Mouse (Mus musculus) liver, embryonic 15.5 days (tissue): ENCODE results near the gene Gm20388. TPM values are rescaled to one million over a fixed set of nuclear protein-coding genes. Genes with fewer than 3 reads are reported as not detected.

Experiments used
- ATAC-seq: fragments of 200-750 bp; cut with Nextera tagmentation; 2 replicates; pipeline ENCODE4 v1.8.0; 2017; ENCODE audit warnings: moderate number of reproducible peaks, mild to moderate bottlenecking, moderate library complexity; ENCODE audit not compliant: insufficient read depth
- H3K27ac ChIP-seq: fragments of 300-500 bp; sonication (generic); replicated peaks from 2 replicates; pipeline ENCODE4 v1.5.1; 2015; ENCODE audit warnings: mild to moderate bottlenecking, inconsistent platforms
- H3K27me3 ChIP-seq: fragments of 300-500 bp; sonication (generic); 2 replicates; pipeline ENCODE4 v1.6.1; 2015; ENCODE audit warnings: mild to moderate bottlenecking, inconsistent platforms
- H3K36me3 ChIP-seq: fragments of 300-500 bp; sonication (generic); replicated peaks from 2 replicates; pipeline ENCODE4 v1.6.1; 2015; ENCODE audit warnings: moderate library complexity, mild to moderate bottlenecking, inconsistent platforms
- H3K4me1 ChIP-seq: fragments of 300-500 bp; sonication (generic); replicated peaks from 2 replicates; pipeline ENCODE4 v1.6.1; 2015; ENCODE audit warnings: inconsistent platforms
- H3K4me2 ChIP-seq: fragments of 300-500 bp; sonication (generic); 2 replicates; pipeline ENCODE4 v1.6.1; 2015; ENCODE audit warnings: moderate library complexity, mild to moderate bottlenecking, inconsistent platforms
- H3K4me3 ChIP-seq: fragments of 300-500 bp; sonication (generic); replicated peaks from 2 replicates; pipeline ENCODE4 v1.5.1; 2015; ENCODE audit warnings: mild to moderate bottlenecking, inconsistent platforms
- H3K9ac ChIP-seq: fragments of 300-500 bp; sonication (generic); 2 replicates; pipeline ENCODE4 v1.6.1; 2015; ENCODE audit warnings: moderate library complexity, mild to moderate bottlenecking, inconsistent platforms
- H3K9me3 ChIP-seq: fragments of 300-500 bp; sonication (generic); replicated peaks from 2 replicates; pipeline ENCODE4 v1.6.1; 2016; ENCODE audit warnings: inconsistent platforms
- WGBS: fragments of 180-500 bp; shearing (Covaris S2); methylation state at CpG from one replicate; pipeline ENCODE4 v1.1.7; 2015; ENCODE audit warnings: mixed read lengths; ENCODE audit not compliant: insufficient replicate concordance; 5-methylcytosine and 5-hydroxymethylcytosine counted together
- polyA plus RNA-seq: library from polyadenylated mRNA; unstranded; fragments of >200 nt; fragmentation: Nextera tagmentation; extraction: Ambion mirVana; gene quantifications from 2 replicates; pipeline ENCODE4 v1.2.1, GENCODE M21; 2015

Gene Gm20388
- polyA plus RNA-seq, 1 experiment from 2014 or later = not detected

- no peaks in the 10 kb centered on the region for H3K36me3 ChIP-seq
- H3K4me3 ChIP-seq = no peak overlapping the region
- no peaks in the 10 kb centered on the region for H3K27me3 ChIP-seq
- 66% methylated on average over 12 of the region's 12 CpGs for WGBS
- no peak for ATAC-seq
- no peak overlapping the region for H3K9ac ChIP-seq
- peaks cover 40% of the 10 kb centered on the region for H3K4me1 ChIP-seq
- no peak overlapping the region for H3K4me2 ChIP-seq
- H3K27ac ChIP-seq = no peak overlapping the region
- no peaks in the 10 kb centered on the region for H3K9me3 ChIP-seq
These were observed 4372.4 kb downstream of the Gm20388 start for GRCm38 (mm10) chr8:124282878-124283630.

- Histone ChIP-seq H3K36me3 (no peaks in the 10 kb centered on the region), H3K9ac (no peak overlapping the region), H3K4me1 (peaks cover 32% of the 10 kb centered on the region), H3K4me2 (no peak overlapping the region), H3K27me3 (no peaks in the 10 kb centered on the region), H3K27ac (no peak overlapping the region), H3K9me3 (no peaks in the 10 kb centered on the region), H3K4me3 (no peak overlapping the region)
- WGBS = 57% methylated on average over 11 of the region's 11 CpGs
- ATAC-seq = no peak
These were observed 4373.1 kb downstream of the Gm20388 start for GRCm38 (mm10) chr8:124283644-124284332.

GRCm38 (mm10) chr8:124284333-124284711 lies 4373.7 kb downstream of the Gm20388 start:
- H3K4me1 ChIP-seq = peaks cover 28% of the 10 kb centered on the region
- no peak overlapping the region for H3K4me2 ChIP-seq
- H3K4me3 ChIP-seq = no peak overlapping the region
- no peak for ATAC-seq
- no peak overlapping the region for H3K27ac ChIP-seq
- no peaks in the 10 kb centered on the region for H3K36me3 ChIP-seq
- no peaks in the 10 kb centered on the region for H3K27me3 ChIP-seq
- no peak overlapping the region for H3K9ac ChIP-seq
- WGBS = 45% methylated on average over 6 of the region's 6 CpGs
- no peaks in the 10 kb centered on the region for H3K9me3 ChIP-seq

- H3K4me3 ChIP-seq = no peak overlapping the region
- 60% methylated on average over 9 of the region's 9 CpGs for WGBS
- H3K4me2 ChIP-seq = no peak overlapping the region
- no peak overlapping the region for H3K9ac ChIP-seq
- H3K9me3 ChIP-seq = no peaks in the 10 kb centered on the region
- no peaks in the 10 kb centered on the region for H3K36me3 ChIP-seq
- peaks cover 21% of the 10 kb centered on the region for H3K4me1 ChIP-seq
- H3K27me3 ChIP-seq = no peaks in the 10 kb centered on the region
- H3K27ac ChIP-seq = no peak overlapping the region
- no peak for ATAC-seq
These were observed 4374.4 kb downstream of the Gm20388 start for GRCm38 (mm10) chr8:124284984-124285576.

GRCm38 (mm10) chr8:124286461-124287124 lies 4376.0 kb downstream of the Gm20388 start:
- no peak overlapping the region for H3K9ac ChIP-seq
- WGBS = 46% methylated on average over 4 of the region's 4 CpGs
- no peak overlapping the region for H3K27ac ChIP-seq
- no peak for ATAC-seq
- H3K4me2 ChIP-seq = no peak overlapping the region
- H3K9me3 ChIP-seq = no peaks in the 10 kb centered on the region
- no peaks in the 10 kb centered on the region for H3K36me3 ChIP-seq
- peaks cover 20% of the 10 kb centered on the region for H3K4me1 ChIP-seq
- no peak overlapping the region for H3K4me3 ChIP-seq
- no peaks in the 10 kb centered on the region for H3K27me3 ChIP-seq

GRCm38 (mm10) chr8:124288215-124288864 lies 4377.7 kb downstream of the Gm20388 start:
- ATAC-seq = no peak
- Histone ChIP-seq H3K9me3 (no peaks in the 10 kb centered on the region), H3K27ac (no peak overlapping the region), H3K9ac (no peak overlapping the region), H3K27me3 (no peaks in the 10 kb centered on the region), H3K36me3 (no peaks in the 10 kb centered on the region), H3K4me2 (no peak overlapping the region), H3K4me3 (no peak overlapping the region), H3K4me1 (peaks cover 15% of the 10 kb centered on the region)
- 35% methylated on average over 4 of the region's 4 CpGs for WGBS

- H3K4me1 ChIP-seq = peaks cover 19% of the 10 kb centered on the region
- H3K9me3 ChIP-seq = no peaks in the 10 kb centered on the region
- no peak overlapping the region for H3K4me2 ChIP-seq
- ATAC-seq = no peak
- no peaks in the 10 kb centered on the region for H3K36me3 ChIP-seq
- 70% methylated on average over 5 of the region's 5 CpGs for WGBS
- H3K27ac ChIP-seq = no peak overlapping the region
- H3K9ac ChIP-seq = no peak overlapping the region
- no peak overlapping the region for H3K4me3 ChIP-seq
- H3K27me3 ChIP-seq = no peaks in the 10 kb centered on the region
These were observed 4378.9 kb downstream of the Gm20388 start for GRCm38 (mm10) chr8:124289481-124290050.

GRCm38 (mm10) chr8:124290911-124291691 lies 4380.5 kb downstream of the Gm20388 start:
- H3K4me3 ChIP-seq = no peak overlapping the region
- H3K4me1 ChIP-seq = peaks cover 19% of the 10 kb centered on the region; the same call in 1 of the 2 replicates
- H3K9me3 ChIP-seq = no peaks in the 10 kb centered on the region
- H3K4me2 ChIP-seq = no peak overlapping the region
- no peak overlapping the region for H3K27ac ChIP-seq
- no peaks in the 10 kb centered on the region for H3K27me3 ChIP-seq
- no peak overlapping the region for H3K9ac ChIP-seq
- WGBS = 79% methylated on average over 9 of the region's 9 CpGs
- no peak for ATAC-seq
- no peaks in the 10 kb centered on the region for H3K36me3 ChIP-seq

- peak; percentile 32; the same call in 1 of the 2 replicates for ATAC-seq
- Histone ChIP-seq H3K27ac (no peak overlapping the region), H3K4me1 (peaks cover 19% of the 10 kb centered on the region; the same call in 1 of the 2 replicates), H3K36me3 (no peaks in the 10 kb centered on the region), H3K4me3 (no peak overlapping the region), H3K4me2 (no peak overlapping the region), H3K27me3 (no peaks in the 10 kb centered on the region), H3K9ac (no peak overlapping the region), H3K9me3 (no peaks in the 10 kb centered on the region)
- WGBS = 76% methylated on average over 5 of the region's 5 CpGs
These were observed 4381.1 kb downstream of the Gm20388 start for GRCm38 (mm10) chr8:124291693-124292092.

- H3K4me2 ChIP-seq = no peak overlapping the region
- 54% methylated on average over 9 of the region's 9 CpGs for WGBS
- H3K4me3 ChIP-seq = no peak overlapping the region
- no peak for ATAC-seq
- H3K4me1 ChIP-seq = peaks cover 19% of the 10 kb centered on the region; the same call in 1 of the 2 replicates
- no peaks in the 10 kb centered on the region for H3K9me3 ChIP-seq
- no peaks in the 10 kb centered on the region for H3K27me3 ChIP-seq
- H3K27ac ChIP-seq = no peak overlapping the region
- no peak overlapping the region for H3K9ac ChIP-seq
- no peaks in the 10 kb centered on the region for H3K36me3 ChIP-seq
These were observed 4382.3 kb downstream of the Gm20388 start for GRCm38 (mm10) chr8:124292965-124293364.
